Mouse (Mus musculus): ENCODE data around the gene Lipa. TPM values are rescaled to one million over a fixed set of nuclear protein-coding genes. Genes with fewer than 3 reads are reported as not detected.

Lipa gene
- total RNA-seq (2023), result 71.9 TPM

GRCm38 (mm10) chr19:34526941-34527682, at the start of gene Lipa:
TSS of gene Lipa (minus strand) at chr19:34527474.

GRCm38 (mm10) chr19:34550534-34551223, 23.4 kb upstream of the Lipa start, which contains the start of gene Ifit2:
TSS of gene Ifit2 (plus strand) at chr19:34550694.

GRCm38 (mm10) chr19:34474991-34475971, 52.0 kb downstream of the Lipa start, which contains the start of gene Ch25h:
TSS of gene Ch25h (minus strand) at chr19:34475164.

Other genes with a start within 250 kb of the Lipa start
- 31.3 TPM for gene Fas, start 236.8 kb downstream of the Lipa start, total RNA-seq (2023)
- not detected for gene Ch25h, start 52.3 kb downstream of the Lipa start, total RNA-seq (2023)
- 18.4 TPM for gene Ifit2, start 23.2 kb upstream of the Lipa start, total RNA-seq (2023)
- 6.6 TPM for gene Ifit3, start 56.1 kb upstream of the Lipa start, total RNA-seq (2023)
- 8.3 TPM for gene Ifit1bl1, start 74.5 kb upstream of the Lipa start, total RNA-seq (2023)
- gene Ifit3b, start 80.5 kb upstream of the Lipa start, total RNA-seq (2023), result 1.2 TPM
- 0.50 TPM for gene Ifit1bl2, start 113.3 kb upstream of the Lipa start, total RNA-seq (2023)
- 6.4 TPM for gene Ifit1, start 113.4 kb upstream of the Lipa start, total RNA-seq (2023)
- not detected for gene Slc16a12, start 219.8 kb upstream of the Lipa start, total RNA-seq (2023)

Data from CD4-positive naive resting alpha-beta T cell, adult 57 days (primary cell).